Mouse (Mus musculus) G1E-ER4 (cell line): ENCODE results near the gene Chst14. TPM values are rescaled to one million over a fixed set of nuclear protein-coding genes. Genes with fewer than 3 reads are reported as not detected.

ENCODE experiments used
- GATA1 ChIP-seq: IDR thresholded peaks from one replicate; pipeline ENCODE4 v1.8.0; 2012; ENCODE audit warnings: low read length, inconsistent platforms
- polyA plus RNA-seq: library from polyadenylated mRNA; stranded (reverse); fragments of >175 nt; gene quantifications from 2 replicates; pipeline ENCODE4 v1.2.3, GENCODE M21; 2012

Chst14 gene
- polyA plus RNA-seq, 1 experiment: 9.3 TPM

GRCm38 (mm10) chr2:118926998-118927739, 873 bp downstream of the Chst14 start:
- no peak for TF ChIP-seq GATA1

GRCm38 (mm10) chr2:118941341-118941740, 15.0 kb downstream of the Chst14 start:
- TF ChIP-seq GATA1: no peak

- TF ChIP-seq GATA1: no peak
Observed at GRCm38 (mm10) chr2:118943232-118943631, 16.9 kb downstream of the Chst14 start.

- TF ChIP-seq GATA1: no peak
Observed at GRCm38 (mm10) chr2:118948818-118949217, 22.5 kb downstream of the Chst14 start.

- no peak for TF ChIP-seq GATA1
Observed at GRCm38 (mm10) chr2:118949699-118950098, 23.4 kb downstream of the Chst14 start.

GRCm38 (mm10) chr2:118956497-118956896, 30.2 kb downstream of the Chst14 start:
- TF ChIP-seq GATA1: no peak

GRCm38 (mm10) chr2:118959644-118960043, 33.3 kb downstream of the Chst14 start:
- no peak for TF ChIP-seq GATA1

GRCm38 (mm10) chr2:118960413-118960812, 34.1 kb downstream of the Chst14 start:
- no peak for TF ChIP-seq GATA1

- no peak for TF ChIP-seq GATA1
Observed at GRCm38 (mm10) chr2:118961546-118961945, 35.2 kb downstream of the Chst14 start.

GRCm38 (mm10) chr2:118963007-118963675, 36.8 kb downstream of the Chst14 start:
- no peak for TF ChIP-seq GATA1

GRCm38 (mm10) chr2:118963676-118964012, 37.3 kb downstream of the Chst14 start:
- TF ChIP-seq GATA1: no peak

GRCm38 (mm10) chr2:118969585-118970147, 43.4 kb downstream of the Chst14 start:
- no peak for TF ChIP-seq GATA1

GRCm38 (mm10) chr2:118972048-118972447, 45.8 kb downstream of the Chst14 start:
- no peak for TF ChIP-seq GATA1

GRCm38 (mm10) chr2:118972687-118973376, 46.5 kb downstream of the Chst14 start:
- TF ChIP-seq GATA1: no peak

- TF ChIP-seq GATA1: no peak
Observed at GRCm38 (mm10) chr2:118975855-118976254, 49.6 kb downstream of the Chst14 start.

- TF ChIP-seq GATA1: no peak
Observed at GRCm38 (mm10) chr2:118976282-118976929, 50.1 kb downstream of the Chst14 start.
